Mouse (Mus musculus): ENCODE results near the gene Gsx1. TPM values are rescaled to one million over a fixed set of nuclear protein-coding genes. Genes with fewer than 3 reads are reported as not detected.

Gene Gsx1
- polyA plus RNA-seq, 1 experiment: not detected

GRCm38 (mm10) chr5:147187552-147188170 lies 835 bp upstream of the Gsx1 start:
- no peak overlapping the region for H3K4me3 ChIP-seq (ENCODE audit: control insufficient read depth, low read depth, low read length)
- no peaks in the 10 kb centered on the region for H3K36me3 ChIP-seq (ENCODE audit: control insufficient read depth, insufficient read depth, low read length)
- H3K27me3 ChIP-seq (ENCODE audit: control insufficient read depth, insufficient read depth, low read length): no peaks in the 10 kb centered on the region; the same call in 1 of the 2 replicates
- TF ChIP-seq CTCF (IDR thresholded peaks at IDR 0.05; ENCODE audit: control insufficient read depth, insufficient read depth, insufficient replicate concordance, low read depth, low read length): no peak
- TF ChIP-seq POLR2A (IDR thresholded peaks at IDR 0.05; ENCODE audit: control insufficient read depth, low read depth, low read length): no peak
- peaks cover 10% of the 10 kb centered on the region for H3K4me1 ChIP-seq (ENCODE audit: control insufficient read depth, insufficient read depth, low read length)
- no peak overlapping the region for H3K27ac ChIP-seq (ENCODE audit: control insufficient read depth, insufficient read depth, low read depth, low read length)

GRCm38 (mm10) chr5:147189156-147189555 lies 660 bp downstream of the Gsx1 start:
- Histone ChIP-seq H3K27me3 (ENCODE audit: control insufficient read depth, insufficient read depth, low read length) (no peaks in the 10 kb centered on the region; the same call in 1 of the 2 replicates), H3K36me3 (ENCODE audit: control insufficient read depth, insufficient read depth, low read length) (no peaks in the 10 kb centered on the region), H3K4me3 (ENCODE audit: control insufficient read depth, low read depth, low read length) (no peak overlapping the region), H3K27ac (ENCODE audit: control insufficient read depth, insufficient read depth, low read depth, low read length) (no peak overlapping the region), H3K4me1 (ENCODE audit: control insufficient read depth, insufficient read depth, low read length) (peaks cover 10% of the 10 kb centered on the region)
- no peak for TF ChIP-seq POLR2A (IDR thresholded peaks at IDR 0.05; ENCODE audit: control insufficient read depth, low read depth, low read length)
- TF ChIP-seq CTCF (IDR thresholded peaks at IDR 0.05; ENCODE audit: control insufficient read depth, insufficient read depth, insufficient replicate concordance, low read depth, low read length): no peak

GRCm38 (mm10) chr5:147189836-147190602 lies 1.5 kb downstream of the Gsx1 start:
- Histone ChIP-seq H3K27me3 (ENCODE audit: control insufficient read depth, insufficient read depth, low read length) (no peaks in the 10 kb centered on the region; the same call in 1 of the 2 replicates), H3K27ac (ENCODE audit: control insufficient read depth, insufficient read depth, low read depth, low read length) (no peak overlapping the region), H3K4me1 (ENCODE audit: control insufficient read depth, insufficient read depth, low read length) (peaks cover 10% of the 10 kb centered on the region), H3K36me3 (ENCODE audit: control insufficient read depth, insufficient read depth, low read length) (no peaks in the 10 kb centered on the region), H3K4me3 (ENCODE audit: control insufficient read depth, low read depth, low read length) (no peak overlapping the region)
- TF ChIP-seq CTCF (IDR thresholded peaks at IDR 0.05; ENCODE audit: control insufficient read depth, insufficient read depth, insufficient replicate concordance, low read depth, low read length) (no peak), POLR2A (IDR thresholded peaks at IDR 0.05; ENCODE audit: control insufficient read depth, low read depth, low read length) (no peak)

GRCm38 (mm10) chr5:147190885-147191284 lies 2.4 kb downstream of the Gsx1 start:
- H3K4me1 ChIP-seq (ENCODE audit: control insufficient read depth, insufficient read depth, low read length): peaks cover 10% of the 10 kb centered on the region
- no peak for TF ChIP-seq POLR2A (IDR thresholded peaks at IDR 0.05; ENCODE audit: control insufficient read depth, low read depth, low read length)
- no peak for TF ChIP-seq CTCF (IDR thresholded peaks at IDR 0.05; ENCODE audit: control insufficient read depth, insufficient read depth, insufficient replicate concordance, low read depth, low read length)
- H3K4me3 ChIP-seq (ENCODE audit: control insufficient read depth, low read depth, low read length): no peak overlapping the region
- H3K27me3 ChIP-seq (ENCODE audit: control insufficient read depth, insufficient read depth, low read length): no peaks in the 10 kb centered on the region; the same call in 1 of the 2 replicates
- H3K27ac ChIP-seq (ENCODE audit: control insufficient read depth, insufficient read depth, low read depth, low read length): no peak overlapping the region
- no peaks in the 10 kb centered on the region for H3K36me3 ChIP-seq (ENCODE audit: control insufficient read depth, insufficient read depth, low read length)

GRCm38 (mm10) chr5:147191801-147192575 lies 3.5 kb downstream of the Gsx1 start:
- no peak overlapping the region for H3K4me3 ChIP-seq (ENCODE audit: control insufficient read depth, low read depth, low read length)
- H3K27ac ChIP-seq (ENCODE audit: control insufficient read depth, insufficient read depth, low read depth, low read length): no peak overlapping the region
- peaks cover 3% of the 10 kb centered on the region for H3K4me1 ChIP-seq (ENCODE audit: control insufficient read depth, insufficient read depth, low read length)
- no peak for TF ChIP-seq CTCF (IDR thresholded peaks at IDR 0.05; ENCODE audit: control insufficient read depth, insufficient read depth, insufficient replicate concordance, low read depth, low read length)
- no peak for TF ChIP-seq POLR2A (IDR thresholded peaks at IDR 0.05; ENCODE audit: control insufficient read depth, low read depth, low read length)
- H3K36me3 ChIP-seq (ENCODE audit: control insufficient read depth, insufficient read depth, low read length): no peaks in the 10 kb centered on the region
- H3K27me3 ChIP-seq (ENCODE audit: control insufficient read depth, insufficient read depth, low read length): no peaks in the 10 kb centered on the region

GRCm38 (mm10) chr5:147192576-147192960 lies 4.1 kb downstream of the Gsx1 start:
- H3K4me3 ChIP-seq (ENCODE audit: control insufficient read depth, low read depth, low read length): no peak overlapping the region
- H3K27me3 ChIP-seq (ENCODE audit: control insufficient read depth, insufficient read depth, low read length): no peaks in the 10 kb centered on the region
- TF ChIP-seq POLR2A (IDR thresholded peaks at IDR 0.05; ENCODE audit: control insufficient read depth, low read depth, low read length) (no peak), CTCF (IDR thresholded peaks at IDR 0.05; ENCODE audit: control insufficient read depth, insufficient read depth, insufficient replicate concordance, low read depth, low read length) (no peak)

GRCm38 (mm10) chr5:147204905-147205304 lies 16.4 kb downstream of the Gsx1 start:
- no peak overlapping the region for H3K27ac ChIP-seq (ENCODE audit: control insufficient read depth, insufficient read depth, low read depth, low read length)
- no peak overlapping the region for H3K4me3 ChIP-seq (ENCODE audit: control insufficient read depth, low read depth, low read length)

More at GRCm38 (mm10) chr5:147192576-147192960, 4.1 kb downstream of the Gsx1 start:
- H3K4me1 ChIP-seq (ENCODE audit: control insufficient read depth, insufficient read depth, low read length): peaks cover 3% of the 10 kb centered on the region
- H3K36me3 ChIP-seq (ENCODE audit: control insufficient read depth, insufficient read depth, low read length): no peaks in the 10 kb centered on the region
- no peak overlapping the region for H3K27ac ChIP-seq (ENCODE audit: control insufficient read depth, insufficient read depth, low read depth, low read length)

More at GRCm38 (mm10) chr5:147204905-147205304, 16.4 kb downstream of the Gsx1 start:
- H3K27me3 ChIP-seq (ENCODE audit: control insufficient read depth, insufficient read depth, low read length): no peaks in the 10 kb centered on the region
- TF ChIP-seq POLR2A (IDR thresholded peaks at IDR 0.05; ENCODE audit: control insufficient read depth, low read depth, low read length) (no peak), CTCF (IDR thresholded peaks at IDR 0.05; ENCODE audit: control insufficient read depth, insufficient read depth, insufficient replicate concordance, low read depth, low read length) (no peak)
- no peaks in the 10 kb centered on the region for H3K36me3 ChIP-seq (ENCODE audit: control insufficient read depth, insufficient read depth, low read length)
- peaks cover 2% of the 10 kb centered on the region for H3K4me1 ChIP-seq (ENCODE audit: control insufficient read depth, insufficient read depth, low read length)

Data from testis, adult 2 months (tissue).